Mouse (Mus musculus) right cerebral cortex, postnatal 25 days (tissue): Measurements from ENCODE around the gene Ttyh1.
A peak's percentile ranks its signal among the peaks of the same experiment; 100 is the strongest.
"Not testable (repeated sequence)": the region's sequence is repeated elsewhere in the genome, so short reads cannot be mapped to it uniquely, and the experiment has no call there.

ENCODE experiments used
- DNase-seq: peaks from one replicate; pipeline ENCODE4 v3.0.0; 2022

Ttyh1 gene

GRCm38 (mm10) chr7:4144766-4145551 lies 25.8 kb downstream of the Ttyh1 start:
- no peak for DNase-seq

- DNase-seq, result peak; percentile 56
These were observed 26.5 kb downstream of the Ttyh1 start for GRCm38 (mm10) chr7:4145552-4146190.

GRCm38 (mm10) chr7:4146241-4147180 lies 27.3 kb downstream of the Ttyh1 start:
- peak; percentile 14 for DNase-seq

GRCm38 (mm10) chr7:4147371-4147770 lies 28.2 kb downstream of the Ttyh1 start:
- peak; percentile 16 for DNase-seq

GRCm38 (mm10) chr7:4147836-4148235 lies 28.6 kb downstream of the Ttyh1 start:
- DNase-seq, result no peak

- peak; percentile 40 for DNase-seq
These were observed 29.4 kb downstream of the Ttyh1 start for GRCm38 (mm10) chr7:4148341-4149208.

GRCm38 (mm10) chr7:4149209-4150054 lies 30.2 kb downstream of the Ttyh1 start:
- DNase-seq, result peak; percentile 88

GRCm38 (mm10) chr7:4150059-4150541 lies 30.9 kb downstream of the Ttyh1 start, which contains the start of gene Leng9:
Gene Leng9, minus strand, starts transcription at chr7:4150374.
- peak; percentile 38 for DNase-seq

GRCm38 (mm10) chr7:4150811-4151221 lies 31.6 kb downstream of the Ttyh1 start:
- DNase-seq, result peak; percentile 42

- DNase-seq, result peak; percentile 24
These were observed 32.0 kb downstream of the Ttyh1 start for GRCm38 (mm10) chr7:4151241-4151640.

GRCm38 (mm10) chr7:4154356-4154755 lies 35.1 kb downstream of the Ttyh1 start:
- DNase-seq, result no peak

- no peak for DNase-seq
These were observed 35.8 kb downstream of the Ttyh1 start for GRCm38 (mm10) chr7:4154976-4155375.

- DNase-seq, result not testable (repeated sequence)
These were observed 42.4 kb downstream of the Ttyh1 start for GRCm38 (mm10) chr7:4161596-4161995.

- no peak for DNase-seq
These were observed 44.4 kb downstream of the Ttyh1 start for GRCm38 (mm10) chr7:4163571-4164072.

- no peak for DNase-seq
These were observed 45.1 kb downstream of the Ttyh1 start, which contains the start of gene Cdc42ep5 for GRCm38 (mm10) chr7:4164090-4164910. Gene Cdc42ep5, minus strand, starts transcription at chr7:4164860.

- DNase-seq, result no peak
These were observed 46.1 kb downstream of the Ttyh1 start for GRCm38 (mm10) chr7:4165286-4165685.

- DNase-seq, result no peak
These were observed 47.9 kb downstream of the Ttyh1 start for GRCm38 (mm10) chr7:4167098-4167497.

GRCm38 (mm10) chr7:4170193-4170938 lies 51.2 kb downstream of the Ttyh1 start:
- no peak for DNase-seq

GRCm38 (mm10) chr7:4178438-4178837 lies 59.2 kb downstream of the Ttyh1 start:
- DNase-seq, result no peak
